Mouse (Mus musculus) erythroblast, adult 5-6 weeks (primary cell): ENCODE measurements around the gene Ccdc157. TPM values are rescaled to one million over a fixed set of nuclear protein-coding genes. Genes with fewer than 3 reads are reported as not detected.

Experiments used
- ATAC-seq: replicated peaks from 2 replicates; pipeline ENCODE4 v1.8.0; 2016; ENCODE audit warnings: moderate number of reproducible peaks, mild to moderate bottlenecking, moderate TSS enrichment, inconsistent platforms; ENCODE audit not compliant: poor library complexity, low FRiP score, severe bottlenecking
- total RNA-seq, 2 experiments: library from RNA; stranded (forward) in 1 of 2; stranded (reverse) in 1 of 2; fragments of 150-400 nt in 1 of 2; fragments of 200-764, 138-1000 nt in 1 of 2; gene quantifications; 2 replicates each; pipeline versions ENCODE4 v1.2.3 to v1.2.4; 2015 to 2017; ENCODE audit warnings: low replicate concordance in 2 of 2

Gene Ccdc157
- total RNA-seq, 2 experiments from 2014 or later = 0.77 to 1.0 TPM

DNA sequence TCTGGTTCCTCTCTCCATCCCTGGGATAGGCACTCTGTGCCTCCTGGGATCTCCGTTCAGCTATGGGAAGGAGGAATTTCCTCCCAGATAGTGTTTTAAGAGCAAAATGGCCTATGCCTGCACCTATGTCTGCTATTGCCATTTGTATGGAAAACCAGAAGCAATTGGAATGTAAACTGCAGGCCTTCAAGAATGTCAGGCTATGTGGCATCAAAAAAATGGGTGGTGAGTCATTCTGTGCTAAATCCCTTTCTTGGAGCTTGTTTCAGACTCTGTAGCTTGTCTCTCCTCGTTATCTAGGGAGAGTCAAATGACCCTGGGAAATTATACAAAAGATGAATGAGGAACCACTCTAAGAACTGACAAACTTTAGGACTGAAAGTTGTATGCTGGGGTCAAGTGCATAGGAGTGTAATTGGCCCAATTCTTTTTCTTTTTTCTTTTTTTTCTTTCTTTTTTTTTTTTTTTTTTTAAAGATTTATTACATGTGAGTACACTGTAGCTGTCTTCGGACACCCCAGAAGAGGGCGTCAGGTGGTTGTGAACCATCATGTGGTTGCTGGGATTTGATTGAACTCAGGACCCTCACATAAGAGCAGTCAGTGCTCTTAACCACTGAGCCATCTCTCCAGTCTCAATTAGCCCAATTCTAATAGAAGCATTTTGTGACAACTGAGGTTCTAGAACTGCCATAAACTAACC lies 24.3 kb upstream of the Ccdc157 start:
- no peak for ATAC-seq

DNA sequence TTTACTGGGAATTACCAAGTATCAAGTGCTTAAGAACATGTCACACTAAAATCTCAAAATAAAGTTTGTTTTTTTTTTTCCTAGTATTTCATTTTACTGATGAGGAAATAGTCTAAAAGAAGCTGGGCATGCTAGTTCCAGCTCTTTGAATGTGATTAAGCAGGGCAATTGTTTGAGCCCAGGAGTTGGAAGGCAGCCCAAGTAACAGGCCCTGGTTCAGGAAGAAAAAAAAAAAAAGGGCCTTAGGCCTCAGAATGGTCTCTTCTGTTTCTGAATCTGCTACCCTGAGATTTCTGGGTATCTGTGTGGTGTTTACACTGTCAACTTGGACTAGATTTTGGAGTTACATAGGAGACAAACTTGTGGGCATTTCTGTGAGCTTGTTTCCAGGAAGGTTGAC lies 23.4 kb upstream of the Ccdc157 start:
- no peak for ATAC-seq

DNA sequence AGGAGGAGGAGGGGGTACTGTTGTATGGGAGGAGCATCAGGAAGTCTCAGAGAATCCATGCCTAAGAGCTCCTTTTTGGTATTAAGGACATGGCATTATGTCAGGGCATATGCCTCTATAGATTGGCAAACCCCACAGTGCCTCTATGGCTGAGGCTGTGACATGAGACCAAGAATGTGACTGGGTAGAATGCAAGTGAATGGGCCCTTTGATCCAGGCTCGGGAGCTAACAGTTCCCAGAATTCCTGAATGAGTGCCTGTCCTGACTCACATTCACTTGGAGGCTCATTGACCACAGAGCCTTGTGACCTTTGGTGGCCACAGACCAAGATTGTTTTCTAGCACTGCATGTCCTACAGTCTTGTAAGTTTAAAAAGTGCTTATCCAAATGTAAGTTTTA lies 22.0 kb upstream of the Ccdc157 start:
- no peak for ATAC-seq

DNA sequence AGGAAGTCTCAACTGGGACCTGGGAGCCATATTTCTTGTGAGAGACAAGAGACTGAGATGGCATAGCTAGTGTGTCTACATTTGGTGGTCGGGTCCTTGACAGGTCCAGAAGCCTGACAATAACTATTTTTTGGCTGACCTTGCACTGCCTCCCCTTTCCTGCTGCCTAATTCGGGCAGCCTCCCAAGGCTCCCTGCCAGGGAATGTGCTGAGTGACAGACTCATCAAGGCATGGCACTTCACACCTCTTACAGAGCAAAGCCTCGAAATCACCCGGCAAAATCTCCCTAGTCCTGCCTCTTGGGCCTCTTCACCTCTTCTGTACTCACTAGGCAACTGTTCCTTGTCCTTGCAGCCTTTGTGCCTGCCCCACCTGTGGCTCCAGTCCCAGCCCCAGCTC lies 17.6 kb upstream of the Ccdc157 start:
- ATAC-seq = no peak

DNA sequence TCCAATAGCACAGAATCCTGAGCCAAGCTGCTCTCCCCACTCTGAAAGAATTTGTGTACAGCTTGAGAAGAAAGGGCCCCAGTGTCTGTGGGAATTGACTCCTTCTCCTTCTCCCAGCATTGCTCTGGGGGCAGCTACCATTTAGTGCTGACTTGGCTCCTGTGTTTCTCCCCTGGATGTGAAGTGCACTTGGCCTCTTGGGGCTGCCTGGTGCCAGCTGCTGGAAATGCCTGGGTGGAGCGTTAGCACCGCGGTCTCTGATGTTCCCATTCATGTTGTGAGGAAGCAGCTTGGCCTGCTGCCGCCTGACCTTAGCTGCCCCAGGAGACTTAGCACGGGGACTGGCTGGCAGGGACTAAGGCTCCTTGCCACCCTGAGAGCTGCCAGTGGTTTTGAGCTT lies 14.5 kb upstream of the Ccdc157 start:
- no peak for ATAC-seq

DNA sequence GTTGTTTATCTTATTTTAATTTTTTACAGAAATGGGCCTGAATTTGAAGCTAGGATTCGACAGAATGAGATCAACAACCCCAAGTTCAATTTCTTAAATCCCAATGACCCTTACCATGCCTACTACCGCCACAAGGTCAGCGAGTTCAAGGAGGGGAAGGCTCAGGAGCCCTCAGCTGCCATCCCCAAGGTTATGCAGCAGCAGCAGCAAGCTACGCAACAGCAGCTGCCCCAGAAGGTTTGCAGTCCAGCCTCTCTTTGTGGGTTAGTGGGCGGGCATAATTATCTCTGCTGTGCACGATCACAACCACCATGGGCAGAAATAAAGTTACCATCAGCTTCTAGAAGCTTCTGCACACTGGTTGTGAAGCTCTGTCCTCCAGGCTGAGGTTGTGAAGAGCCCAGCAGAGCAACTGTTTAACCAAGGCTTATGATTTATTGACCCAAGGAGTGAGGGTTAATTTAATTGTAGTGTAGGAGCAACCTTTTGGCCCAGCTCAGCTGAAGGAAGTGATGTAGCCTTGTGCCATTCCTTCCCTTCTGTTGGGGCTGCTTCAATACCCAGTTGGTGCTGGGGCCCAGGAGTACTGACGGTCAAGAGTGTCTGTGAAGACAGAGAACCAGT lies 6.5 kb upstream of the Ccdc157 start:
- no peak for ATAC-seq

DNA sequence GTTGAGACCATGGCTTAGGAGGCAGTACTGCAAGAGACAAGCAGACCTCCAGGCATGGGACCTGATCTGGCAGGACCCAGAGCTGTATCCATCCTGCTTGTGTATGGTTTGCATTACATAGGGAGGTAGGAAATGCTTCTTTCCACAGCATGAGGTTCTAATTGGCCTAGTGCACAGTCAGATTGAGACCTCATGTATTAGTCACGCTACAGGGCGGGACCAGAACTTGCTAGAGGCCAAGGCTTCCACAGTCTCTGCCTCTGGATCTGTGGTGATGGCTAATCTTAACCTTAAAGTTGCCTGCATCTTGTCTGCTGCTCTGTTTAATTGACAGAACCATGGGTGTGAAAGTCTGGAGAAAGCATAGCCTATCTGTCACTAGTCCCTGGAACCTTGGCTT lies 4.6 kb upstream of the Ccdc157 start:
- ATAC-seq = no peak

DNA sequence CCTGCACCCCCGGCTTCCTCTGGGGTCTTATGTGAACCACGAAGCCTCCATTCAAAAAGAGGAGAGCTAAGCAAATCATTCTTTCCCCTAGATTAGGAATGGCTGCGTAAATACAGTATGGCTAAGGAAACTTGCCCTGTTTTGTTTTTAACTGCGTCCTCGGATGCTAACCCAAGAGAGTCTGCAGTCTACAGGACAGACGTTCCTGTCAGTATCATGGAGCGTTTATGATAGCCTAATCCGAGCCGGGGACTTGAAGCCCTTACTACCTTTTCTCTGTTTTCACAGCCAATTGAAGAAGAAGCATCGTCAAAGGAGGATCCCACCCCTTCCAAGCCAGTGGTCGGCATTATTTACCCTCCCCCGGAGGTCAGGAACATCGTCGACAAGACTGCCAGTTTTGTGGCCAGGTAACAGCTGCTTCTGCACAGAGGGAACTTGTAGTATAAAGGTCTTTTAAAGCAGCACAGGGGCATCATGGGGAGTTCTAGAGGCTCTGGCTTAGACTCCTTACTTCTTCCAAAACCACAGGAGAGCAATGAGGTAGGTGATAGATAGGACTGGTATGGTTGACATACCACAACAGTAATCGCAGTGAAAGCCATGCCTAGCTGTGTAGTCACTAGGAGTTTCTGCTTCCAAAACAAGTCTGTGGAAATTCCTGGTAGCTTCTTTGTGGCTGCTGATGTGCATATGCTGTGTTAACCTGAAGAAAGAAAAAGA lies 826 bp upstream of the Ccdc157 start:
- 0 out of 2 replicates have a peak, but pooled peaks have one; percentile 7 for ATAC-seq

DNA sequence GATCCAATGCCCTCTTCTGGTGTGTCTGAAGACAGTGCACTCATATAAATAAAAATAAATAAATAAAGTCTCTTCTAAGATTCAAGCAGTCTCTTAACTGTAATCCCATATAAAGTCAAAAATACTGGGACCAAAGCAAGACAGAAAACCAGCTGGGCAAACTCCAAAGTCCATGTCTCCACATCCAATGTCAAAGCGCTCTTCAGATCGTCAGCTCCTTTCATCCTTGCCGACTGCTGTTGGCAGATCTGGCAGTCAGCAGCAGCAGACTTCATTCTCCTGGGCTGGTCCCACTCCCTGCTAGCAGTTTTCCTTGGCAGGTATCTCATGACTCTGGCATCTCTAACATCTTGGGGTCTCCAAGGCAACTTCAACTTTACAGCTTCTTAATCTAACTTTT lies 1.4 kb downstream of the Ccdc157 start:
- no peak for ATAC-seq

DNA sequence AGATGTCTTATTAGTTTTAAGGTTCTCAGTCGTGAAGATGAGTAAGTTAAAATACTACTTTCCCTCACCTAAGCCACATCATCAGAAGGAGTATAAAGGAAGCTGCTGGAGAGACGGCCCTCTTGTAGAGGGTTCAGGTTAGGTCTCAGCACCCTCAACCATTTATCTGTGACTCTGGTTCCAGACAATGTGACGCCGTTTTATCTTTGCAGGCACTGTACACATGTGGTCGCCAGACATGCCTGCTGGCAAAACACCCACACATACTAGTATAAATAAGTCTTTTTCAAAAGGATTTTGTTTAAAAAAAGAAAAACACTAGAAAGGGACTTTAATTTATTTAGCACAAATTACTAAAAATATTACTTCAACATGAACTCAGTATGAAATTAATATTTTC lies 4.5 kb downstream of the Ccdc157 start:
- ATAC-seq = no peak

DNA sequence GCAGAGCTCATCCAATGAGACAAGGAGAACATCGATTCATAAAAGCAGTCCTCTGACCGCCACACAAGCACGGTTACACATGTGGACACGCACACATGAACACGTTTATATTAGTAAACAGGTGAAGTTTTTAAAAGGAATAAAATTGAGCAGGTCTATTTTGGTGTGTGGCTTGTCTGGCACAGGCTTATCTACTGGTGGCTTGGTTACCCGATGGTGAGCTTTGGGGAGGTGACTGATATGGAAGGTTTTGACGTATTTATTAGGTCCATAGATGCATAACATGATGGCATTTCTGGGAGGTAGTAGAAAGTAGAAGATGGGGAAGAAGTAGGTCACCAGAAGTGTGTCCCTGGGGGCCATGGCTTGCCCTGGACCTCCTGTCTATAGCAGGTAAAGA lies 6.4 kb downstream of the Ccdc157 start:
- ATAC-seq = no peak

DNA sequence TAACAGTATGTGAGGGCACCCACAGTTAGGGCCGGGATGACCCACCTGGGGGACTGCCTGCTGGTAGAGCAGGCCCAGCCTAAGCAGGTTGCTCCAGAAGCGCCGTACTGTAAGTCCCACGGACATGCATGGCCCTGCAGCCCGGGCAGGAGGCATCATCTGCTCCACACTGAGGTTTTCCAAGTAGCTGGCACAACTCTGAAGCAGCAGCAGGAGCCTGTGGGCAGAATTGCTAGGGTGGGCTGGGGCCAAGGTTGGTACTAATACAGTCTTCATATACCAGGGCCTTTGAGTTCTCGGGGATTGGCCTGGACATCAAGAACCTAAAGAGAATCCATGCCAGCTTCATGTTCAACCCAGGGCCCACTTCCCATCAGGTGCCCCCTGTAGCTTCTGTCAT lies 10.2 kb downstream of the Ccdc157 start:
- no peak for ATAC-seq

DNA sequence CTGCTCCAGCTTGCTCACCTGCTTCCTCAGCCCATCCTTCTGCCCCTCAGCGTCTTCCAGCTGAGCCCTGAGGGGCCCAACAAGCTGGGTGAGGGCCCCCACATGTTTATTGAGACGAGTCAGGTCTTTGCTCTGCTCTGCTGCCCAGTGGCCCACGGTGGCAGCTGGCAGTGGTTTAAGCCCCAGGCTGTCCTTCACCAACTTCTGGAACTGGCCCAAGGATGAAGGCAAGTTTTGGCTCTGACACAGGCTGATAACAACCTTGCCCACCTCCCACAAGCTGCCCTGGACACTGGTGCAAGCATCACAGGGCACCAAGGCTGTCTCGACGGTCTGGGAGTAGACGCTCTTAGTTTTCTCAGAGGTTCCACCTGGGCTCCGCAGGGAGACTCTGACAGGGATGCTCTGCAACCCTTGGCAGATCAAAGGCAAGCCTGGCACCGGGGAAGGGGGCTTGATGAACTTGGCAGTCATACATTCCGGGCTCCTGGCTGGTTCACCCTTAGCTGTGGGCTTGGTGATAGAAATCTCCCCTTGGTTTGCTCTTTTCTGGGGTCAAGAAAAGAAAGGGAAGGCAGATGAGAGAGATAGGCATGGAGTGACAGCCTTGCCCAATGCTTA lies 11.4 kb downstream of the Ccdc157 start:
- ATAC-seq = no peak

DNA sequence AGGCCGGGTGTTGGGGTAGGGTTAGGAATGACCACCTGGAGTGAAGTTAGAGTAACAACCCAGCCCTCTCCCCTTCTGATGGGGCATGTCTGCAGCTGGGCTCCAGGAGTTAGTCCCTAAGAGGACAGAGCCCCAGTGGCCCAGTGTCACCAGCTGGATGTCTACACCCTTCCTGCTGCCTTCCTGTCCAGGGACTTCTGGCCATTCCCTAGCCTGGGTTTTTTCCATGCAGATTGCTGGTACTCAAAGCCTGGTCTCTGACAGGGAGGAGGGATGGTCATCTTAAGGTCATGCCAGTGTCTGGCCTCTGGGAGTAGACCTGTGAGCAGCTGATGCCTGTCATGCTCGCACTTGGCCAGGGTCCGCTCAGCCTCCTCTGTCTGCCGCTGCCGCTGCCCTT lies 12.0 kb downstream of the Ccdc157 start:
- ATAC-seq = no peak

DNA sequence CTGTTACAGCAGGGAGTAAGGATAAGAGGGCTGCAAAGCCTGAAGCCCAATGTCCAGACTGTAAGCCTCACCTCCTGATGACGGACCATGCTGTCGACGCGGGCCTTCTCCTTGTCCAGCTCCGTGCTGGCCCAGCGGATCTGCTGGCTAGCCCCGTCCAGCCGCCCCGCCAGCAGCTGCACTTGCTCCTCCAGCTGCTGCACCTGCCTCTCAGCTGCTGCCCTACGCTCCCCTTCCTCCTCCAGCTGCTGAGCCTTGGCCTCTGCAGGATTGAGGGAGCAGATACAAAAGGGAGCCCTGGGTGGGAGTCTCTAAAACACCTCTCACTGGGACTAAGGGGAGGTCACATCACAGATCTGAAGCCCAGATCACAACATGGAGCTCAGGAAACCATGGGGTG lies 13.0 kb downstream of the Ccdc157 start:
- ATAC-seq = no peak

DNA sequence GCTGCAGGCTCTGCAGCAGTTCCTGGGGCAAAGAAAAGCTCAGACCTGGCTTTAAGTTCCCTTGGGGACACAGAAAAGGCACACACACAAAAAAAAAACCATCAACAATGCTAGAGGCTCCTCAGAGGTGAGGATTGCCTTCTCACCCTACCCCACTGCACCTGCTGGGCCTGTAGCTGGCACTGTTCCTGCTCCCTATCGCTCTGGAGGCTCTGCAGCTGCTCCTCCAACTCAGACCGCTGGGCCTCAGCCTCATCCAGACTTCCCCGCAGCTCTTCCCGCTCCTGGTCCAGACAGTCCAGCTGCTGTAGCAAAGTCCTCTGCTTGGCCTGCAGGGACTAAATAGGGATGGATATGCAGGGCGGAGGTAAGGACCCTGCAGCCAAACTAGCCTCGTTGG lies 13.7 kb downstream of the Ccdc157 start:
- no peak for ATAC-seq

DNA sequence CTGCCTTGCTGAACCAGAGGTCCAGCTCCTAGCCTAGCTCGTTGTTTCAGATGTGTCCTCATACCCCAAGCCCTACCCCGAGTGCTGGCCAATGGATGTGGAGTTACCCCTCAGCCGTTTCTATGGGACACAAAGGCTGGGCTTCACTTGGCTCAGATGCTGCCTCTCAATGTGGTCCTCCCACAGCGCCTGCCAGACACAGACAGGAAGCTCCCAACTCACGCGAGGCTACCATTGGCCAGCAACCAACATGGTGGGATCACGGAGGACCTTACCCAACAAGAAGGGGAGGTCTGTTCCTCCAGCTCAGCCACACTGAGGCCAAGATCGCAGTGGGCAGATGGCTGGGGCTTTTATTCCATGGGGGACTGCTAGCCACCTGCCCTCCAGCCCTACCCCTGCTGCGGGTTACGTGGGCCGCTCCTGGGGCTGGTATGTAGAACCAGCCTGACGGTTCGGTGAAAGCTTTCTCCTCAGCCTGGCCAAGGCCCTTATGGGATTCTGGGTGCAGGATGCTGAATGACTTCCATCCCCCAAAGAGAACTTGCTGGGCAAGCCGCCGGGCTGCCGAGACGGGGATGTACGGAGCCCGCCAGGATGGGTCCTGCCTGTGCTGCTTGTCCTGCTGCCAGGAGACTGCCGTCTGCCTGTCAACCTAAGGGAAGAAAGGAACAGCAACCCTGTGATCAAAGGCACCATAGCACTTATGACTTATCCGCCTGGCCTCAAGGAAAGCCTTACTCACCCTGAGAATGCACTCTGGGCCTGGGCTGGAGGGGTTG lies 16.6 kb downstream of the Ccdc157 start:
- ATAC-seq = no peak

DNA sequence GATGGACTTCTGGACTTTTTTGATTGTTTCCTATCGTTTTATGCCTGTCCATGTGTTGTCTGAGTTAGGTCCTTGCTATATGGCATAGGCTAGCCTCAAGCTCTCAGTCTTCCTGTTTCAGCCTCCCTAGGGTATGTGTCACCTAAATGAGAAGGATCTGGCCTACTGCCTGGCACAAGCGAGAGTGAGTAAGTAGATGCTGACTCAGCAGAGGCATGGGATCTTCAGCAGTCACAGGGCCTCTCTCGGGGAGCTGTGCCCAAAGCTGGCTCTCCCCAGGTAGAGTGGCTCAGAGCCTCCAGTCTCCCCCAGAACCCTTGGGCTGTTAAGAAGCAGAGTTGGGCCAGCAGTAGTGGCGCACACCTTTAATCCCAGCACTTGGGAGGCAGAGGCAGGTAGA lies 17.7 kb downstream of the Ccdc157 start:
- ATAC-seq = no peak

DNA sequence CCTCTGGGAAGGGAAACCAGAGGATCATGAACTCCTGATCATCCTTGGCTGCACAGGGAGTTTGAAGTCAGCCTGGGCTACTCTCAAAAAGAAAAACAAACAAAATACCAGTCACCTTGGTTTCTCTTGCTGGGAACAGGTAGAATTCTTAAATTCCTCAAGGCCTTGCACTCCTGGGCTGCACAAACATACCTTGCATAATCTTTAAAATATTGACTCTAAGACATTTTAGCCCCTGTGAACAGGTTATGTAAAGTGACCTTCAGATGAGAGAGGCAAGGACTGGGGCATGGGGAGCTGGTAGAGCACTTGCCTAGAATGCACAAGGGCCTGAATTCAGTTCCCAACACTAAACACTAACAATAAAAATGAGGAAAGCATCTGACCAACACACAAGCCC lies 18.6 kb downstream of the Ccdc157 start:
- ATAC-seq = no peak

DNA sequence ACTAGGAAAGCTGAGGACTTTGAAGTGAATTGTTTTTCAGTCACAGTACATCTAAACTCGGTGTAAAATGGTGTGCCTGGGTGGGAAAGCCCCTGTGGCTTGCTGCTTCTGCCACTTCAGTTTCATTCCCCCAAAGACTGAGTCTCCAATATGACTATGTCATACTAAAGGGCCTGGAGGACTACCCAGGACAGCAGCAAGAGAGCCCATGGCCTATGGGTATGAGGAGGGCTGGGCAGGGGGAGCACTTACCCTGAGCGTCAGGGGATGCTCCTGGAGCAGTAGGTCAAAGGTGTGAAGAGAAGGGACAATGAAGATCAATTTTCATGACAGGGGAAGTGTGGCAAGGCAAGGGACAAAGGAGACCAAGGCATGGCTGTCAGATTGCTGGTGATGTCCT lies 21.1 kb downstream of the Ccdc157 start:
- ATAC-seq = no peak
